Mouse (Mus musculus): Measurements from ENCODE around the gene Srbd1. TPM values are rescaled to one million over a fixed set of nuclear protein-coding genes. Genes with fewer than 3 reads are reported as not detected.

Gene Srbd1
- total RNA-seq, 2 experiments from 2014 or later: 33.0 to 34.2 TPM

DNA sequence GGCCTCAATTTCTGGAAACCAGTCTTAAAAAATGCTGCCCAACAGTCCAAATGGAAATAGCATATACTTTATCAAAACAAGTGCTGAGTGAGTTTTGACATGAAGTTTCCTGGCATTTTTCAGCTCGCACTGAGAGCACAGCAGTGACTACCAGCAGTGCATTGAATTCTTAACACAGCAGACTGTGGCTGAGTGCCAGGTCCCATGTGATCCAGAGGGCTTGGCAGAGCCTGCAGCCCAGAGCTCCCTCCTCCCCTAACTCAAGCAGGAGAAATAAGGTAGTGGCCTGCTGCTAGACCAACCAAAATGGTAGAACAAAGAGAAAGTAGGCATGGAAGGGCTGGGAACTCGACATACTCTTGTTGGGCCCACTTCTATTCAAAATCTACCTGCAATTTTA lies 149.2 kb downstream of the Srbd1 start:
- ATAC-seq (replicated peaks; ENCODE audit: low FRiP score, low TSS enrichment, poor library complexity, severe bottlenecking): peak; percentile 43; the same call in 1 of the 2 replicates

DNA sequence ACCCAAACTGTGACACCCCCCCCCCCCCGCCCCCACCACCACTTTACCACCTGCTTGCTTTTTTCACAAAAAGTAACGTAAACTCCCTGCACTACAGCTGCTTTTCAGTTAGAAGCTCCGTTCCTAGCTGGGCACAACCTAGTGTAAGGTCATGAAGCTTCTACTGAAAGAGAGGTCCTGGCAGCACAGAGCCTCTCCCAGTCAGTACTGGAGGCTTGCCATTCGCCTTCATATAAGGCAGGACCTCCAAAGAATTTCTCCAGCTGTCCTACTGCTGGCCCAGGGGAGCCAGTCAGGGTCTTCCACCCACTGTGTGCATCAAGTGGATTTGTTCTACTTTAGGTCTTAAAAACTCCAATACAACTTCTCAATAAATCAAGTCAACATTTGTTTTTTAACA lies 149.9 kb downstream of the Srbd1 start:
- no peak for ATAC-seq (replicated peaks; ENCODE audit: low FRiP score, low TSS enrichment, poor library complexity, severe bottlenecking)

DNA sequence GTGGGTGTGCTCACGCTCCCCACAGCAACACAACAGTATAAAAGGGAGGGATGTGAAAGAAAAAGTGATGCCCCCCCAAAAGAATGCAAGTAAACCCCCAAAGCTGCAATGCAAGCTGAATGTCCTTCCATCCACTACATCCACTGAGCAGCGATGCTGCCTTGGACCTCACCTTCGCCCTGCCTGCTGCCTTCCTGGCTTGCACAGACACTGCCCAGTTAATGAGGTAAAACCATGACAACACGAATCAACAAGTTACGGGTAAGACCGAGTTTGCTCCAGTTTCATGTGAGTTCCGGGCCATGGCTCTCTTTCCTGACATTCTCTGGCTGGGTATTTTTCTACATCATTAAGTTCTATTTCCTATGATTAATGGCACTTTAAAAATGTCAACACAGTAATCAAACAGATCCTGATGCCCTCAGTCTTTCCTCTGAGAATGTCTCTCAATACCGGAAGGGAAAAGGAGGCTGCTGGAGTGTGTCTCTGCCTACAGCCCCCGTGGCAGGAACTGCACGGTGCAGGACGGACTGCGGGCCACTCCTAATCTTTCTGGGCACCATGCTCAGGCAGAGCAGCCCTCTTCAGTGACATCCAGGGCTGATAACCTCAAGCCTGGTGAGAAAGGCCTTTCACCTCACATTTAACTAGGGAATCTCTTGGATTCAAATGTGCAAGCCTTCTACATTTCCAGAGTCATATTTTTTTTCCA lies 155.8 kb downstream of the Srbd1 start:
- ATAC-seq (replicated peaks; ENCODE audit: low FRiP score, low TSS enrichment, poor library complexity, severe bottlenecking): 0 out of 2 replicates have a peak, but pooled peaks have one; percentile 38

DNA sequence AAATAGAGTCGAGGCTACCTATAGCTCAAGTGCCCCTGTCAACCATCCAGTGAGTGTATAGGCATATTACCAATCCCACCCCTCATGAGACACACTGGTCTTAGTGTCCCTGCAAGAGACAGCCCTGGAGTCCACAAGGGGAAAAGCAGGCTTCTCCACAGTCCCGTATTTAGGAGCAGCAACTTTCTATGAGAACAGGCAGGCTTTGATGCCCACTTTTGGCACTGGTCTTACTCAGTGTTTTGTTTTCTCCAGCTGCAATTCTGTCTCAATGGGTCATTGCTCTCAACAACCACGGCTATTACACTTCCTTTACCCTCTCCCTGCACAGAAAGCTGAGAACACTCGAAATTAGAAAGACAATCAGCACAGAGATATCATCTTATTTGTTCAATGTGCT lies 157.4 kb downstream of the Srbd1 start:
- no peak for ATAC-seq (replicated peaks; ENCODE audit: low FRiP score, low TSS enrichment, poor library complexity, severe bottlenecking)

DNA sequence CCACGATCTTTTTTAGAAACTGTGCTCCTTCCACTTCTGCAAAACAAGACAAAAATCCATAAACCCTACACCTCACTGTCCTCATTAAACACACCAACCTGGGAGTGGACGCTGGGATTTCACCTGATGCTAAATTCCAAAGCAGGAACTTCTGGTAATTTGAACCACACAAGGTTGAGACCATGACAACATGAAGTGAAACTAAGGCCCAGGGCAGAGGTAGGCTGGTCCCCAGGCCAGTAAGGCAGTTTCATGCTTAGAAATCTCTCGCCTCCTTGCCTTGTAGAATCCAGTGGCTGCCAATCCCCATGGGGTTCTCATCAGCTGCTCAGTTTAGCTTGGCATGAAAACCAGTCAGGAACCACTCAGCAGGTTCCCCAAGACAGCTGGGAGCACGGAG lies 158.4 kb downstream of the Srbd1 start:
- no peak for ATAC-seq (replicated peaks; ENCODE audit: low FRiP score, low TSS enrichment, poor library complexity, severe bottlenecking)

DNA sequence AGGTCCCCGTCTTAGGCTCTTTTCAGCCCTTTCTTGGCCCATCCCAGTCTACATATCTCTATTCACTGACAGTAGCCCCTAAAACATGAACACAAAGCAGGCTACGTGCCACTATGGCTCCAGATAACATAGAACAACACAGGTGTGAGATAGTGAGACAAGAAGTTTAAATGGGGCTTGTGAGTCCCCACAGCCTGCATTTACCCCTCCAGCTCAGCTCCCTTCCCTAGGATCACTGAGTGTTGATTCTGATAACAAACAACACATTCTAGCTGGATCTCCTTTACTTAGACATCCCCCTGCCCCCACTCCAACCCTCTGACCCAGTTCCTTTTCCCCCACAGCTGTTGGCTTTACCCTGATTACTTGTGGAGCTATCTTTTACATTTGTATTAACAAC lies 158.8 kb downstream of the Srbd1 start:
- ATAC-seq (replicated peaks; ENCODE audit: low FRiP score, low TSS enrichment, poor library complexity, severe bottlenecking): peak; percentile 63

DNA sequence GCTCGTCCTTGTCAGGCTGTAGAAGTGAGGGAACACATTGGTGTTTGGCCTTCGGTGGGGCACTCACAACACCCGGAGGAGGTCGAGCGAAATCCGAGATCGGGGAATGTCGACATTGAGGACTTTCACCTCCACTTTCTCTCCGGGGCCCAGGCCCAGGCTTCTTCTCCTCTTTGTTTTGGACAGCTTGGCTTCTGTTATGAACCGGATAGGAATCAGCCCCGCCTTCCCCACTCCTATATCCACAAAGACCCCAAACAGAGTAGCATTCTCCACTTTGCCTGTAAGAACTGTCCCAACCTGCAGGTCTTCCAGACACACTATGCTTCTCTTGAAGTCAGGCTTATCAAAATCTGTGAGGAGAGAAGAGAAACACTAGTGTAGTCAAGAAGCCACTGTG lies 159.8 kb downstream of the Srbd1 start:
- ATAC-seq (replicated peaks; ENCODE audit: low FRiP score, low TSS enrichment, poor library complexity, severe bottlenecking): no peak

DNA sequence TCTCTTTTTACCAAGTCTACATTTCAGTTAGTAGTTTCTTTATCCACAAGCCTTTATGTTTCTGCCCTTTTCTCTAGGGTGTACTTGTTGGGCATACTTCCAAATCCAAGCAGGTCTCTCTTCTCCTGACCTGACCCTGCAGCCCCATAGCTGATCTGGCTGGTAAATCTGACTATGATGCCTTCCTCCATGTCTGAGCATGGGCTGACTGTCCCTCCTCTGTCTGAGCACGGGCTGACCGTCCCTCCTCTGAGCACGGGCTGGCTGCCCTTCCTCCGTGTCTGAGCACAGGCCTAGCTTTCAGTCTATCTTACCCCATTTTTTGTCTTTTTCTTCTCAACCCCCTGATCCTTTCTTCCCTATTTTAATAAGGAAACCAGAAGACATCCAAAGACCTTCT lies 162.7 kb downstream of the Srbd1 start:
- ATAC-seq (replicated peaks; ENCODE audit: low FRiP score, low TSS enrichment, poor library complexity, severe bottlenecking): no peak

DNA sequence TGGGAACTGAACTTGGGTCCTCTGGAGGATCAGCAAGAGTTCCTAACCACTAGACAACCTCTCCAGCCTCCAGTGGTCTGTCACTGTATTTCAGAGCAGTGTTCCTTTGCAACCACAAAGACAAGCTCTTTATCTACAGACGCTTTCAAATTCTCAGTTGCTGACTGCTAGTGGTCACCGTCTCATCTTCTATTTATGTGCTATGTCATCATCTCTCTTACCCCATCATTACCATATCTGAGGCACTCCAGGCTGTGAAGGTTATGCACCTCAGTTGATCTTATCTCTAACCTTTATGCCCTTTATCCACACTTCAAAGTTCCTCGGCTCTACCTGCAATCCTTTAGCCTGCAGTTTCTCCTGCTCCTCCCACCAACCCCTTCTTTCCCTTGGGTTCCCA lies 163.1 kb downstream of the Srbd1 start:
- ATAC-seq (replicated peaks; ENCODE audit: low FRiP score, low TSS enrichment, poor library complexity, severe bottlenecking): no peak

DNA sequence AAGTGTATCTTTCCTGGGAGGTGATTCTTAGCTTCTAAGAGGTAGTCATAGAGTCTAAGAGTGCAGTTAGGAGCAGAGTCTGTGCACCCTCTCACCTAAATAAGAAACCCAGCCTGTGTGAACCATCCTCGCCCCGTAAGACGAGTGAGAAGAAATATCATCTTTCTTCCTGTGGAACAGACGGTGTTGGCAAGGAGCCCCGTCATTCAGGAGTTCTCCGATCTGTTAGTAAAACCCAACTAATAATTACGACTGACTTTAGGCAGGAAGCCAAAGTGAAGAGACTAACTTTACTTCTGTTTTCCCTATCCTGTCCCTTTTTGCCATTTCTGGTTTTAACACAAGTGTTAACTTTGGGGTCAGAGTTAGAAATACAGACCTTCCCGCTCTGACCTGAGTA lies 166.1 kb downstream of the Srbd1 start:
- no peak for ATAC-seq (replicated peaks; ENCODE audit: low FRiP score, low TSS enrichment, poor library complexity, severe bottlenecking)

DNA sequence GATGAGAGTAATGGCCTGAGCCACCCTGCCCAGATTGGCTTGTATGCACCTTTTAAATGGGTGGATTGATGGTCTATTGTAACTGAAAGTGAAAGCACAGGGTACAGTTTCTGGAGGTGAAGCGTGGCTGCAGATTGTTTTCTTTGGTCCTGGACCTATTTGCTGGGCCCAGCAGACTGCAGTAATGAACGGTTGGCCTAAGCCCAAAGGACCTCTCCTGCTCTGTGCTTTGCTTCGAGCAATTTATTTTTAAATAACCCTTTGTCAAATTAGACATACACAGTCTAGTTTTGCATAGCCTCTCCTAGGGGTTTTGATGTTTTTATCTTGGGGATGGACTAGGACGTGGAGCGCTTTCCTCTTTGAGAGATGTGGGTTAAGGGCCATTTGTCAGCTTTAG lies 169.9 kb downstream of the Srbd1 start:
- no peak for ATAC-seq (replicated peaks; ENCODE audit: low FRiP score, low TSS enrichment, poor library complexity, severe bottlenecking)

DNA sequence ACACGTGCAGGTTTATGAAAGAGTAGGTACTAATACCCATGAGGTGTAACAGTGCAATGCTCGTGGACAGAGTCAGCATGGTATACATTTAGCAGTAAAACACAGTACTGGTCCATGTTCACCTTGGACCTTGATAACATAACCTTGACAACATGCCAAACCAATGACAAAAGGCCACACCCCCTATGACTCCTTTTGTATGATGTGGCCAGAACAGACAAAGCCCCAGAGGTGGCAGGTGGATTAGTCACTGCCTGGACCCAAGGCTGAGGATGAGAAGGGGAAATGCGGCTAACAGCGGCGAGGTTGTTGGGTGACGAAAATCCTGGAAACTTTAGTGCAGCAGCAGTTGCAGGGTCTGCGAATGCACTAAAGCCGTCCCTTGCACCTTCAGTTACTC lies 170.4 kb downstream of the Srbd1 start:
- peak; percentile 25; the same call in 1 of the 2 replicates for ATAC-seq (replicated peaks; ENCODE audit: low FRiP score, low TSS enrichment, poor library complexity, severe bottlenecking)

DNA sequence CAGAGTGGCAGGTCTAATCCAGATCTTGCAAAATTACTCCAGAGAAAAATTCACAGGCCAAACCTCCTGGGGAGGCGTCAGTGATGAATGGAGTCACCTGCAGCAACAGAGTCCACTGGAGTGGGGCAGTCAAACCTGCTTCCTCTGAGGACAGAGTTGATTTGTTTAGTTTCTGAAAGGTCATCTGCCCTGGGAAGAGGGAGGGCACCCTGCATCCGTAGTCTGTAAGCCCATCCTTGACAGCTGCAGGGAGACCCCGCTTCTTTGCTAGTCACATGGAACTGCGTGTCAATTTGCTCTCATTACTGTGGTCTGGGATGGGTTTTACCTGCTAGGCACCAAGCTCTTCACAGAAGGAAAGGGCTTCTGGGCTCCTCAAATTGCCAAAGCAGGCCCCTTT lies 173.9 kb downstream of the Srbd1 start:
- ATAC-seq (replicated peaks; ENCODE audit: low FRiP score, low TSS enrichment, poor library complexity, severe bottlenecking): no peak

DNA sequence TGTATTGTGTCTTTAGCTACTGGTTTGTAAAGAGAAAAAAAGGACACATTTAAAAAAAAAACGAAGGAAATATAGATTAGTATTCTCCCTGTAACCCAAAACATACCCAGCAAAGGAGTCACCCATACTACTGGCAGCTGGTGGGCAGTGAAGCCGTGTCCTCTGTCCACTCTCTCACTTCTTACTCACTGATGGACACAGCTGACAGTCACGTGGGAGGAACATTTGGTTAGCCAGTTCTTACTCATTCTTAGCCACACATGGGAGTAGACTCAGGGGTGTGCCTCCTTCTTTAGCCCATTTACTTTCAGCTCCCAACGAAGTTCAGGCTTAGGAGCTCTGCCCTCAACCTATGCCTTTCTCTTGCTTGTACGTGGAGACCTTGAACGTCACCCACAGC lies 183.3 kb downstream of the Srbd1 start:
- no peak for ATAC-seq (replicated peaks; ENCODE audit: low FRiP score, low TSS enrichment, poor library complexity, severe bottlenecking)

DNA sequence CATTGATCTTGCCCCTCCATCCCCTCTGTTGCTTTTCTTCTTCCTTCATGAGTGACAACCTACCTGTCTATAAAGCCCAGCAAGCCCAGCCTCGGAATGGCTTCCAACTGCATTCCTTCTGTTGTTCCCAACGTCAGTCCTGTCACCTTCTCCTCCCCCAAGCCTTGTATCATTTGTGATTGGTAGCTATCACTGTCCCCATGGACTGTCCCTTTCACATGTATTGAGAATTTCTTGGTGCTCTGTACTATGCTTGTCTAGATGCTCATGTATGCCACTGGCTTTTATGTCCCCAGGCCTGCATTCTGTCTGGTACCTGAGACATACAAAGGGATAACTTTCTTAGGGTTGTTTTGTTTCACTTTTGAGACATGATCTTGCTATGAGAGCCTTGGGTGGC lies 193.2 kb downstream of the Srbd1 start:
- ATAC-seq (replicated peaks; ENCODE audit: low FRiP score, low TSS enrichment, poor library complexity, severe bottlenecking): no peak

DNA sequence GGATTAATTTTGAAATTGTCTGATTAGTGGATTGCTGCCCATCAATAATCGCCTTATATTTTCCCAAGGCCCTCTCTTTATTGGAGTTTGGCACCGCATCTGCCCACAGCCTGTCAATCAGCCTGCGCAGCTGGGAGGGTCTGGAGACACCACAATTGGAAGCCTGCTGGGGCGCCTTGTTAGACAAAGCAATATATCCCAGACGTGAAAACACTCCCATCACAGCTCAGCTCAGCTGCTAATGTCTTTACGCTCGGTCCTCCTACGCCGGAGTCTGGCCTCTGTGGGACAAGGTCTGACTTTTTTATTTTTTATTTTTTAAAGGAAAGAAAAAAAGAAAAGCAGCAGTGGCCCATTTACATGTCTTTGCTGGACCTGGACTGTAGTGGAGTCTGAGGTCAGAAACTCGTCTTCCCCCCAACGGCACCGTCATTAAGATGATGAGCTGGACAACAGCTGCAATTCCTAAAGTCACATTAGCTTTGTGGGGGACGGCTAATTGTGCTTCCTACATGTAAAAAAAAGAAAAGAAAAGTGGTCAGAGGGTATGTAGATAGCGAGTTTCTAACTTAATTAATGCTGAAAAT lies 195.0 kb downstream of the Srbd1 start:
- no peak for ATAC-seq (replicated peaks; ENCODE audit: low FRiP score, low TSS enrichment, poor library complexity, severe bottlenecking)

DNA sequence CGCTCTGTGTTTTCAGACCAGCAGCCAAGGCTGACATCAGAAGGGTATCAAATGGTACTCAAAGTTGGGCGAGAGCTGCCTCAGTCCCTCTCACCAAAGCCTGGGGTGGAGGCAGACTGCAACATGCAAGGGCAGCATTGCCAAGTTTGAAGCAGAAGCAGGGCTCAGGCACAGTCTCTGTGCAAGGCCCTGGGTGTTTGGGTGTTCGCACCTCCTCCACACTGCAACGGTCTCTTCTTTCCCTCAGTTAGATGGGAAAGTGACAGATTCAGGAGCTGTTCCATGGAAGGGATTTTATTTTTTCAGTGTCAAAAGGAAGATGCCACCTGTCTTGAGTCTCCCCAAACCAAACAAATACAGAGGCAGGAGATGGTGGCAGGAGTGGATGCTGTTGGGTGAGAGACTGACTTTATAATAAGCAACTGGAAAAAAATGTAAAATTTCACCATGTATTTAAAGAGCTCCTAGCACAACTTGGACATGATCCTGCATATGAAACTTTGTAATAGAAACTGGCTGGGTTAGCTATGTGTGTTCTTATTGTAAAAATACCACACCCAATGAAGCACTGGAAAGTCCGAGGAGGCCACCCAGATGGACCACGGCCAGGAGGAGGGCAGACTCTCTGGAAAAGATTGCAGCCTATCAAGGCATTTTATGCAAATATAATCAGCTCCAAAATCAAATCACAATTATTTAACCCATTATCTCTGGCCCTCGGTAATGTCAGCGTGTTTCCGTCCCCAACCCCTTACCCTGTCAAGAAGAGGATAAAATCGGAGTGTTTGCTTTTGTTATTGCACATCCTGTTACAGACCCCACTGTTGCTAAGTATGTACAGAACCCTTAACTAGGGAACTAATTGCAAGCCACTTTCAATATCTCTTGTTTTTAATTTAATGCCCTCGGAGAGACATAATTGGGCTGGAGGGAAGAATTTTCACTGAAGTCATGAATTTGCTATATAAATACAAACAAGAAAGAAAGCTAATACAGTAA lies 195.8 kb downstream of the Srbd1 start:
- ATAC-seq (replicated peaks; ENCODE audit: low FRiP score, low TSS enrichment, poor library complexity, severe bottlenecking): no peak

DNA sequence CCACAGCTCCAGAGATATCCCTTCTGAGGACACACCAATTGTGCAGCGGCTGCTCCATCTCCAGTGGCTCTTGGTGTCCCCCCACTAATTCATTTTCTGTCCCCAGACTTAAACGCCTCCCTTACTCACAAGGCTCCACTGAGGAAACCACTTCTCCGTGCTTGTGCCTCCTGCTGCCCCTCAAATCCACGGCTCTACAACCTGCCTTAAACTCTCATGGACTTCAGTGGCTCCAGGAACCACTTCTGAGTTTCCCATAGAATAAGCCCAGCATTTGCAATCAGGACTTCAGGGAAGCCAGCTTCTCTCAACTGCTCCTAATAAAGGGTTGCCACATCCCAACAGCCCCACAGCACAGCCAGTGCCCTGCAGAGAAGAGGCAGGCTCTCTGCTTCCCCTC lies 200.2 kb downstream of the Srbd1 start:
- no peak for ATAC-seq (replicated peaks; ENCODE audit: low FRiP score, low TSS enrichment, poor library complexity, severe bottlenecking)

DNA sequence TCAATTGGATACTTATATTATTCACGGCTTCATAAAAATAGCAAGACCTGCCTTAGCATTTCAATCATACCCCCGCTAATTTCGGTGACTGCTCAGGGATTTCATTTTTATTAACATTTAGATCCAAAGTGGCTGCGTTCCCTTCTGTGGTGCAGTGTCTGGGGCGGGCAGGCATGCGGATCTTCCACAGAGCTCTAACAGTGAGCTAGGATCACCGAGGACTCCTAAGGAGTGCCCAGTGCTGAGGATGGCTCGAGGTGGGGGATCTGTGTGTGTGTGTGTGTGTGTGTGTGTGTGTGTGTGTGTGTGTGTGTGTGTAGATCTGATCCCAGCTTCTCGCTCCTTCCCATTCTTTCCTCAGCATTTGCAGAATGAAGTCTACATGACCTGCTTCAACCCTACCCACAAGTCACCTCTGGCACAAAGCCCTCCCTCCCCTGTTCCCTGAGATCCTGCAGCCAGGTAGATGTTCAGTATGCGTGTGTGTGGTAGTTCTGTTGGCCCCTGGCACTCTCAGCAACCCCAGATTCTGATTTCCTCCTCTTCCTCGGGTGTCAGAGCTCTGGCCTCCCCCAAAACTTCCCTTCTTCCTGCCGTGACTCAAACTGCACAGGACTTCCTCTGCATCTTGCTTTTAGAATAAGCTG lies 200.9 kb downstream of the Srbd1 start:
- ATAC-seq (replicated peaks; ENCODE audit: low FRiP score, low TSS enrichment, poor library complexity, severe bottlenecking): no peak

DNA sequence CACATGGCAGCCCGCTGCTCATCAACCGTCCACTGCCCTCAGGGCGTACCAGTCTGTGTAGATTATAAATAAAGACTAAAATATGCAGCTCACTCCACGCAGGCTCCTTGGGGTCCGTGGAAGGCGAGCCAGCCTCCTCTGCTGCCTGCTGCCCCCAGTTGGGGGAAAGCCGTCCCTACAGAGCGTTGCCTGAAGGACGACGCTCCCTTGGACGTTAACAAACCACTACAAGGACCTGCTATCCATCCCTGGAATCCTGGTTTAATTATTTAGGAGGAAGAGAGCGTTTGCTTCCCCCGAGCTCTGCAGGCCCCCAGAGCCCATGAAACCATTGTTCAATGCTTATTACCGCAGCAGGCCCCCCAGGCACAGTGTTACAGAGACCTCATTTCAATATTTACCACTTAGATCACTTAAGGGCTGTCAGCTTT lies 201.4 kb downstream of the Srbd1 start:
- ATAC-seq (replicated peaks; ENCODE audit: low FRiP score, low TSS enrichment, poor library complexity, severe bottlenecking): no peak

All from megakaryocyte-erythroid progenitor cell, adult 5-6 weeks (primary cell).